Mouse (Mus musculus) midbrain, embryonic 11.5 days (tissue): ENCODE measurements around the gene Tdo2. TPM values are rescaled to one million over a fixed set of nuclear protein-coding genes. Genes with fewer than 3 reads are reported as not detected.
A peak's percentile ranks its signal among the peaks of the same experiment; 100 is the strongest.

ENCODE experiments used
- ATAC-seq: fragments of 200-750 bp; cut with Nextera tagmentation; 2 replicates; pipeline ENCODE4 v1.8.0; 2017; ENCODE audit warnings: moderate TSS enrichment, moderate library complexity; ENCODE audit not compliant: low FRiP score
- DNase-seq: peaks from one replicate; pipeline ENCODE4 v3.0.0; 2015; ENCODE audit warnings: low spot score; ENCODE audit errors: missing footprints
- H3K27ac ChIP-seq: fragments of 300-500 bp; sonication (generic); 2 replicates; pipeline ENCODE4 v1.5.1; 2014; ENCODE audit warnings: low read depth, low read length
- H3K27me3 ChIP-seq: fragments of 300-500 bp; sonication (generic); 2 replicates; pipeline ENCODE4 v1.6.1; 2014; ENCODE audit warnings: mild to moderate bottlenecking, low read length, moderate library complexity, mixed read lengths; ENCODE audit not compliant: control insufficient read depth, insufficient read depth
- H3K36me3 ChIP-seq: fragments of 300-500 bp; sonication (generic); 2 replicates; pipeline ENCODE4 v1.6.1; 2014; ENCODE audit warnings: mild to moderate bottlenecking, low read length, moderate library complexity, mixed read lengths; ENCODE audit not compliant: control insufficient read depth, insufficient read depth
- H3K4me1 ChIP-seq: fragments of 300-500 bp; sonication (generic); 2 replicates; pipeline ENCODE4 v1.6.1; 2014; ENCODE audit warnings: low read length; ENCODE audit not compliant: control insufficient read depth, insufficient read depth
- H3K4me2 ChIP-seq: fragments of 300-500 bp; sonication (generic); 2 replicates; pipeline ENCODE4 v1.6.1; 2014; ENCODE audit warnings: mild to moderate bottlenecking, moderate library complexity
- H3K4me3 ChIP-seq: fragments of 300-500 bp; sonication (generic); 2 replicates; pipeline ENCODE4 v1.5.1; 2014; ENCODE audit warnings: low read depth, low read length
- H3K9ac ChIP-seq: fragments of 300-500 bp; sonication (generic); 2 replicates; pipeline ENCODE4 v1.6.1; 2014; ENCODE audit warnings: low read length
- H3K9me3 ChIP-seq: fragments of 300-500 bp; sonication (generic); 2 replicates; pipeline ENCODE4 v1.6.1; 2016; ENCODE audit warnings: low read length; ENCODE audit not compliant: control insufficient read depth
- WGBS: fragments of 180-500 bp; shearing (Covaris S2); extraction: QIAGEN DNeasy Blood & Tissue Kit; methylation state at CpG from one replicate; pipeline ENCODE4 v1.1.7; 2014; 5-methylcytosine and 5-hydroxymethylcytosine counted together
- polyA plus RNA-seq: library from polyadenylated mRNA; unstranded; fragments of >200 nt; fragmentation: Nextera tagmentation; extraction: Ambion mirVana; gene quantifications from 2 replicates; pipeline ENCODE4 v1.2.1, GENCODE M21; 2014

The Tdo2 gene
- polyA plus RNA-seq, 1 experiment from 2014 or later = not detected

DNA sequence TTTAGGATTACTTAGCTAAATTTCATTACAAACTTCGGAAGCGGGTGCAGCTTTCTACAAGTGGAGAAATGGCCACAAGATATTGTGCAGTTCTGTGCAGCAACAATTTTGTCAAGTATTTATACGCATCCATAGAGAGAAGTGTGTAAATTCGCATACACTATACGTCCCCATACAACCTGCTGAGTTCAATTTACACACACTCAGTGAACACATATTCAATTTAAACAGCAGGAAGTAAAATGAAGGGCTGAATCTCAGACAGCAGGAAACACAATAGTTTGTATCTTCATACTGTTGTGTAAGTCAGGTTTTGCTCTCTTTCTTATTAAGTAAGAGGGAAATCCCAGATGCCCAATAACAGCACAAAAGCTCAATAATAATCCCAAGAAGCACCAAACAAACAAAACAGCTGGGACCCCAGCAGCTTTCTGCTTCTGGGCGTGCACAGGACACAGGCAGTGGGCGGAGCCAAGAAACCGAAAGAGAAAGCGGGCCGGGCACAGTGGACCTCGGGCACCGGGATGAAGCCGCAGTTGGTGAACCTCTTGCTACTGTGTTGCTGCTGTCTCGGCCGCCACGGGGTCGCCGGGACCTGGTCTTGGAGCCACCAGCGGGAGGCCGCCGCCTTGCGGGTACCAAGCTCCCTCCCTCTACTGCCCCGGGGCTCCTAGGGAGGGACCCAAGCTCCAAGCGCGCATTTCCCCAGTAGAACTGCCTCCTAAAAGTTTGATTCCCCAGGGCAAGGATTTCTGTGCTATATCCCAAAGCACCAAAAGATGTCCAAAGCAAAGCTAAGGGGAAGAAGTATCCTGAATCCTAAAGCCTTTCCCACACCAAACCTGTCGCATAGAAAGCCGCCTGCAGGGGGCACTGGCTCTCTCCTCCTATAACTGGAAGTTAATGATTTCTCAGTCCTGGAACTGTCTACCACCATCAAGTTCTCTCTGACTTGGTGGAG lies 43.6 kb downstream of the Tdo2 start, which contains the start of gene Ctso:
Ctso (plus strand) TSS at position 461 of the 961 bp plus-strand sequence.
- Histone ChIP-seq H3K4me3 (peak within 1 kb of the TSS; percentile 60), H3K9ac (peak within 1 kb of the TSS; percentile 72)
- WGBS = 11% methylated on average over 27 of the region's 27 CpGs

GRCm38 (mm10) chr3:81931695-81932094 lies 44.3 kb downstream of the Tdo2 start:
- no peak overlapping the region for H3K4me2 ChIP-seq
- no peaks in the 10 kb centered on the region for H3K27me3 ChIP-seq
- H3K9me3 ChIP-seq = no peaks in the 10 kb centered on the region
- DNase-seq = no peak
- no peaks in the 10 kb centered on the region for H3K36me3 ChIP-seq
- 80% methylated on average over 3 of the region's 3 CpGs for WGBS
- H3K9ac ChIP-seq = no peak overlapping the region
- H3K27ac ChIP-seq = no peak overlapping the region
- peaks cover 2% of the 10 kb centered on the region; the same call in 1 of the 2 replicates for H3K4me1 ChIP-seq
- no peak; the same call in 1 of the 2 replicates for ATAC-seq
- no peak overlapping the region for H3K4me3 ChIP-seq

More for the DNA sequence above, 43.6 kb downstream of the Tdo2 start, which contains the start of gene Ctso:
- Histone ChIP-seq H3K36me3 (no peaks in the 10 kb centered on the region), H3K4me2 (peak within 1 kb of the TSS; percentile 44), H3K27me3 (no peaks in the 10 kb centered on the region), H3K4me1 (peaks cover 2% of the 10 kb centered on the region; the same call in 1 of the 2 replicates), H3K9me3 (no peaks in the 10 kb centered on the region), H3K27ac (no peak within 1 kb of the TSS)
- DNase-seq = peak; percentile 98
- ATAC-seq = peak; percentile 92

DNA sequence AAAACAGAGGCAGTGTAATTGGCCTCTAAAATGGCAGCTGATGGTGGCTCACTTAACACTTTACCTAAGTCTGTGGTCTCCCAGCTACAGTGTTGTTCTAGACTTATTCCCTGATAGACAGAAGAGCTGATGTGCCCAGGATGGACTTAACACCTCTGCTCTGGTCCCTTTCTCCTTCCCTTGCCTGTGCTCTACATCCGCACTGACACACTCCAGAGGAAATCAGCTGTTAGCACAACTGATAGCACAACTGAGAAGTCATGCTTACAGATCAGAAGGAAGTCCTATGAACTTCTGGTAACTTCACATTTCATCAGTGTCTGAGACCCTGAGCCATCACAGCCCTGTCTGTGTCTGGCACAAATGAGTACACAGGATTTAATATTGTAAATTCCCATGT lies 46.9 kb downstream of the Tdo2 start:
- ATAC-seq = no peak
- Histone ChIP-seq H3K4me1 (peaks cover 2% of the 10 kb centered on the region; the same call in 1 of the 2 replicates), H3K4me3 (no peak overlapping the region), H3K27ac (no peak overlapping the region), H3K9me3 (no peaks in the 10 kb centered on the region), H3K27me3 (no peaks in the 10 kb centered on the region), H3K9ac (no peak overlapping the region), H3K36me3 (no peaks in the 10 kb centered on the region), H3K4me2 (no peak overlapping the region)
- 88% methylated on average over 1 of the region's 1 CpGs for WGBS
- DNase-seq = no peak

DNA sequence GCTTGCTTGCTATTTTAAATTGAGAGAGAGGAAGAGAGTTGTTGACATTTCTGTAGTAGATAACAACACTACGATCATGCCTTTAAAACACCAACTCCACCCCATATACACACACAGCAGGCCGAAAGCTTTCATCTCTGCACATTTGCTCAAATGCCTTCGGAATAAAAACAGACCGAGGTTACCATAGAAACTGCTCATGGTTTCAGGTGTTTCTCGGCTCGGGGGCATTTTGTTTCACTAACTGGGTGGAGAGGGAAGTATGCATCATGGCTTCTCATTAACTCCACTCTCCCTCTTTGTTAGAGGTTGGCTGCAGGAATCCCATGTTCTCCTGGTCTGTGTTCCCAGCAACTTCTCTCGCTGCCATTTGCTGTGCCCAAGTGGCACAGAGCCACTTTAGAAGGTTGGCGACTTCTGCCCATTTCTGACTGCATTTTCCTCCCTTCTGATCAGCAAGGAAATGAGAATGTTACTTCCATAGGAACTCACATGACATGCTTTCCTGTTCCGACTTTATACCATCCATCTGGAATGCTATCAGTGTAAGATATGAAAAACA lies 49.2 kb downstream of the Tdo2 start:
- no peaks in the 10 kb centered on the region for H3K9me3 ChIP-seq
- H3K9ac ChIP-seq = no peak overlapping the region
- H3K27me3 ChIP-seq = no peaks in the 10 kb centered on the region
- H3K4me2 ChIP-seq = no peak overlapping the region
- WGBS = 74% methylated on average over 9 of the region's 9 CpGs
- H3K36me3 ChIP-seq = no peaks in the 10 kb centered on the region
- ATAC-seq (no peak), DNase-seq (no peak)
- no peaks in the 10 kb centered on the region; the same call in 1 of the 2 replicates for H3K4me1 ChIP-seq
- no peak overlapping the region for H3K4me3 ChIP-seq
- H3K27ac ChIP-seq = no peak overlapping the region

GRCm38 (mm10) chr3:81925856-81926255 lies 50.1 kb downstream of the Tdo2 start:
- H3K4me3 ChIP-seq = no peak overlapping the region
- 70% methylated on average over 5 of the region's 5 CpGs for whole genome bisulfite sequencing
- no peak overlapping the region for H3K9ac ChIP-seq
- DNase-seq (no peak), ATAC-seq (no peak)
- no peak overlapping the region for H3K4me2 ChIP-seq
- H3K4me1 ChIP-seq = no peaks in the 10 kb centered on the region; the same call in 1 of the 2 replicates
- H3K9me3 ChIP-seq = no peaks in the 10 kb centered on the region
- no peaks in the 10 kb centered on the region for H3K27me3 ChIP-seq
- H3K27ac ChIP-seq = no peak overlapping the region
- no peaks in the 10 kb centered on the region for H3K36me3 ChIP-seq

GRCm38 (mm10) chr3:81924931-81925330 lies 51.1 kb downstream of the Tdo2 start:
- Histone ChIP-seq H3K4me3 (no peak overlapping the region), H3K27ac (no peak overlapping the region), H3K4me2 (no peak overlapping the region), H3K4me1 (no peaks in the 10 kb centered on the region), H3K9ac (no peak overlapping the region), H3K9me3 (no peaks in the 10 kb centered on the region), H3K36me3 (no peaks in the 10 kb centered on the region), H3K27me3 (no peaks in the 10 kb centered on the region)
- DNase-seq (peak; percentile 94), ATAC-seq (0 out of 2 replicates have a peak, but pooled peaks have one; percentile 33)
- WGBS = 5% methylated on average over 1 of the region's 1 CpGs

- Histone ChIP-seq H3K27ac (no peak overlapping the region), H3K36me3 (no peaks in the 10 kb centered on the region), H3K4me3 (no peak overlapping the region), H3K9me3 (no peaks in the 10 kb centered on the region), H3K27me3 (no peaks in the 10 kb centered on the region), H3K4me1 (no peaks in the 10 kb centered on the region), H3K9ac (no peak overlapping the region), H3K4me2 (no peak overlapping the region)
- DNase-seq = no peak
- peak; percentile 31; the same call in 1 of the 2 replicates for ATAC-seq
- 70% methylated on average over 4 of the region's 4 CpGs for WGBS
Observed at GRCm38 (mm10) chr3:81922910-81923309, 53.1 kb downstream of the Tdo2 start.

GRCm38 (mm10) chr3:81919681-81920080 lies 56.3 kb downstream of the Tdo2 start:
- WGBS = 82% methylated on average over 3 of the region's 3 CpGs
- 0 out of 2 replicates have a peak, but pooled peaks cover 2% of the 10 kb centered on the region for H3K4me1 ChIP-seq
- no peaks in the 10 kb centered on the region for H3K27me3 ChIP-seq
- ATAC-seq (no peak), DNase-seq (no peak)
- H3K9ac ChIP-seq = no peak overlapping the region
- H3K27ac ChIP-seq = no peak overlapping the region
- no peaks in the 10 kb centered on the region for H3K9me3 ChIP-seq
- no peak overlapping the region for H3K4me2 ChIP-seq
- no peaks in the 10 kb centered on the region for H3K36me3 ChIP-seq
- no peak overlapping the region for H3K4me3 ChIP-seq

DNA sequence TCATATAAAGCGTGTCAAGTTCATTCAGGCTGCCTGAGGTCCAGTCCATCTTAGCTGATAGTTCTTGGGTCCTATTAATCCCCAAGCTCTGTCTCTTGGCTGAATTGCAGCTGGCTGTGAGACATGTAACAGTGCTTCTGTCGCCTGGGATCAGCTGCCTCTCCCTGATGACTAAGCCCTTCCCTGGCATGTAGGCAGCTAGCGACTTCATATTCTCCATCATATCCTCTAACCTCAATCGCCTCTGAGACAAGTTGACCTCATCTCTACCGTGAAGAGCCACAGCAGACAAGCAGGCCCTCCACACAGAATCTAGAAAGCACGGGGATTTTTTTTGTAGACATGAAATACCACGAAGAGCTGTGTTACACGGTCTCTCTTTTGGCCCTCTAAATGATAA lies 57.8 kb downstream of the Tdo2 start:
- no peak overlapping the region for H3K27ac ChIP-seq
- H3K9ac ChIP-seq = no peak overlapping the region
- ATAC-seq = no peak
- H3K27me3 ChIP-seq = no peaks in the 10 kb centered on the region
- H3K4me2 ChIP-seq = no peak overlapping the region
- H3K4me3 ChIP-seq = no peak overlapping the region
- DNase-seq = no peak
- 87% methylated on average over 8 of the region's 8 CpGs for WGBS
- H3K4me1 ChIP-seq = 0 out of 2 replicates have a peak, but pooled peaks cover 2% of the 10 kb centered on the region
- H3K9me3 ChIP-seq = no peaks in the 10 kb centered on the region
- no peaks in the 10 kb centered on the region for H3K36me3 ChIP-seq
